Mouse (Mus musculus) heart, embryonic 14.5 days (tissue): ENCODE results near the gene Auts2. TPM values are rescaled to one million over a fixed set of nuclear protein-coding genes. Genes with fewer than 3 reads are reported as not detected.

Experiments used
- ATAC-seq: fragments of 200-750 bp; cut with Nextera tagmentation; 2 replicates; pipeline ENCODE4 v1.8.0; 2017; ENCODE audit warnings: low read depth, moderate TSS enrichment; ENCODE audit not compliant: insufficient number of reproducible peaks, insufficient read depth, low FRiP score
- H3K27ac ChIP-seq, 2 experiments: fragments of 200-500 bp in 1 of 2; fragments of 300-500 bp in 1 of 2; sonication (generic) in 1 of 2; replicated peaks in 1 of 2; 2 replicates each; pipeline ENCODE4 v1.5.1; 2012 to 2014; ENCODE audit warnings: low read depth in 2 of 2, low read length in 2 of 2, control low read depth in 1 of 2, mild to moderate bottlenecking in 1 of 2, mixed read lengths in 1 of 2; ENCODE audit not compliant: control insufficient read depth in 1 of 2, insufficient read depth in 1 of 2
- H3K27me3 ChIP-seq: fragments of 300-500 bp; sonication (generic); 2 replicates; pipeline ENCODE4 v1.6.1; 2014; ENCODE audit warnings: mild to moderate bottlenecking, low read length, control low read depth; ENCODE audit not compliant: control insufficient read depth, insufficient read depth
- H3K36me3 ChIP-seq: fragments of 300-500 bp; sonication (generic); 2 replicates; pipeline ENCODE4 v1.6.1; 2014; ENCODE audit warnings: mild to moderate bottlenecking, control low read depth, low read length, mixed read lengths; ENCODE audit not compliant: control insufficient read depth, insufficient read depth
- H3K4me1 ChIP-seq, 2 experiments: fragments of 200-500 bp in 1 of 2; fragments of 300-500 bp in 1 of 2; sonication (generic) in 1 of 2; 2 replicates each; pipeline ENCODE4 v1.6.1; 2012 to 2014; ENCODE audit warnings: low read length in 2 of 2, control low read depth in 1 of 2, mixed read lengths in 1 of 2; ENCODE audit not compliant: control insufficient read depth in 2 of 2, insufficient read depth in 2 of 2
- H3K4me2 ChIP-seq: fragments of 300-500 bp; sonication (generic); 2 replicates; pipeline ENCODE4 v1.6.1; 2014; ENCODE audit warnings: mild to moderate bottlenecking, low read length
- H3K4me3 ChIP-seq, 2 experiments: fragments of 200-500 bp in 1 of 2; fragments of 300-500 bp in 1 of 2; sonication (generic) in 1 of 2; 2 replicates each; pipeline ENCODE4 v1.5.1; 2012 to 2014; ENCODE audit warnings: low read length in 2 of 2, mild to moderate bottlenecking in 2 of 2, control low read depth in 1 of 2, low read depth in 1 of 2, moderate library complexity in 1 of 2; ENCODE audit not compliant: control insufficient read depth in 1 of 2, insufficient read depth in 1 of 2
- H3K9ac ChIP-seq: fragments of 300-500 bp; sonication (generic); 2 replicates; pipeline ENCODE4 v1.6.1; 2014; ENCODE audit warnings: mild to moderate bottlenecking, low read length
- H3K9me3 ChIP-seq: fragments of 300-500 bp; sonication (generic); 2 replicates; pipeline ENCODE4 v1.6.1; 2016; ENCODE audit warnings: low read length, control low read depth; ENCODE audit not compliant: control insufficient read depth
- WGBS: fragments of 180-500 bp; shearing (Covaris S2); extraction: QIAGEN DNeasy Blood & Tissue Kit; methylation state at CpG from one replicate; pipeline ENCODE4 v1.1.7; 2014; 5-methylcytosine and 5-hydroxymethylcytosine counted together
- polyA plus RNA-seq: library from polyadenylated mRNA; unstranded; fragments of >200 nt; fragmentation: Nextera tagmentation; extraction: Ambion mirVana; gene quantifications from 2 replicates; pipeline ENCODE4 v1.2.1, GENCODE M21; 2014

Auts2 gene
- polyA plus RNA-seq, 1 experiment from 2014 or later, result 18.0 TPM

- ATAC-seq, result no peak
- H3K9me3 ChIP-seq, result no peaks in the 10 kb centered on the region
- WGBS, result 15% methylated on average over 10 of the region's 10 CpGs
- H3K4me3 ChIP-seq, result no peak overlapping the region
- H3K27me3 ChIP-seq, result peaks cover 10% of the 10 kb centered on the region; the same call in 1 of the 2 replicates
- H3K27ac ChIP-seq, result no peak overlapping the region
- no peak overlapping the region for H3K9ac ChIP-seq
- H3K4me2 ChIP-seq, result no peak overlapping the region
- H3K4me1 ChIP-seq, result peaks cover 6 to 8% of the 10 kb centered on the region in 2 experiments; a peak in 2 of 4 replicates
- no peaks in the 10 kb centered on the region for H3K36me3 ChIP-seq
These were observed 946.6 kb downstream of the Auts2 start for GRCm38 (mm10) chr5:131596591-131596990.

- no peak overlapping the region for H3K4me3 ChIP-seq
- no peaks in the 10 kb centered on the region for H3K36me3 ChIP-seq
- no peak overlapping the region for H3K9ac ChIP-seq
- no peak overlapping the region for H3K27ac ChIP-seq
- no peak overlapping the region for H3K4me2 ChIP-seq
- no peak for ATAC-seq
- 35% methylated on average over 8 of the region's 8 CpGs for WGBS
- no peaks in the 10 kb centered on the region for H3K9me3 ChIP-seq
- H3K27me3 ChIP-seq, result peaks cover 10% of the 10 kb centered on the region; the same call in 1 of the 2 replicates
- H3K4me1 ChIP-seq, result peaks cover 6 to 8% of the 10 kb centered on the region in 2 experiments; a peak in 2 of 4 replicates
These were observed 947.4 kb downstream of the Auts2 start for GRCm38 (mm10) chr5:131595730-131596129.

GRCm38 (mm10) chr5:131594597-131594996, 948.5 kb downstream of the Auts2 start:
- Histone ChIP-seq H3K36me3 (no peaks in the 10 kb centered on the region), H3K27me3 (peaks cover 10% of the 10 kb centered on the region; the same call in 1 of the 2 replicates), H3K4me1 (no peaks in the 10 kb centered on the region; a peak in 1 of 4 replicates), H3K4me2 (no peak overlapping the region), H3K4me3 (no peak overlapping the region), H3K9ac (no peak overlapping the region), H3K27ac (no peak overlapping the region), H3K9me3 (no peaks in the 10 kb centered on the region)
- 79% methylated on average over 3 of the region's 3 CpGs for WGBS
- ATAC-seq, result no peak

- Histone ChIP-seq H3K4me2 (no peak overlapping the region), H3K27ac (no peak overlapping the region), H3K27me3 (peaks cover 10% of the 10 kb centered on the region; the same call in 1 of the 2 replicates), H3K9me3 (no peaks in the 10 kb centered on the region), H3K4me1 (no peaks in the 10 kb centered on the region; a peak in 1 of 4 replicates), H3K36me3 (no peaks in the 10 kb centered on the region), H3K9ac (no peak overlapping the region), H3K4me3 (no peak overlapping the region)
- ATAC-seq, result no peak
- WGBS, result 80% methylated on average over 10 of the region's 10 CpGs
These were observed 949.9 kb downstream of the Auts2 start for GRCm38 (mm10) chr5:131593261-131593660.

GRCm38 (mm10) chr5:131589948-131590467, 953.1 kb downstream of the Auts2 start:
- Histone ChIP-seq H3K36me3 (no peaks in the 10 kb centered on the region), H3K9me3 (no peaks in the 10 kb centered on the region), H3K27me3 (0 out of 2 replicates have a peak, but pooled peaks cover 8% of the 10 kb centered on the region), H3K4me1 (peaks cover 4 to 5% of the 10 kb centered on the region in 2 experiments; a peak in 2 of 4 replicates), H3K9ac (no peak overlapping the region), H3K27ac (no peak overlapping the region), H3K4me3 (no peak overlapping the region), H3K4me2 (no peak overlapping the region)
- ATAC-seq, result no peak
- WGBS, result 77% methylated on average over 6 of the region's 6 CpGs

- no peak overlapping the region for H3K9ac ChIP-seq
- 0 out of 2 replicates have a peak, but pooled peaks cover 11% of the 10 kb centered on the region for H3K27me3 ChIP-seq
- H3K27ac ChIP-seq, result no peak overlapping the region
- no peak overlapping the region for H3K4me3 ChIP-seq
- H3K36me3 ChIP-seq, result no peaks in the 10 kb centered on the region
- WGBS, result 85% methylated on average over 5 of the region's 5 CpGs
- H3K9me3 ChIP-seq, result no peaks in the 10 kb centered on the region
- no peak overlapping the region for H3K4me2 ChIP-seq
- peaks cover 11 to 14% of the 10 kb centered on the region in 2 experiments; a peak in 3 of 4 replicates for H3K4me1 ChIP-seq
- ATAC-seq, result no peak
These were observed 956.8 kb downstream of the Auts2 start for GRCm38 (mm10) chr5:131586332-131586700.

GRCm38 (mm10) chr5:131585684-131586331, 957.3 kb downstream of the Auts2 start:
- Histone ChIP-seq H3K36me3 (no peaks in the 10 kb centered on the region), H3K4me1 (peaks cover 11 to 14% of the 10 kb centered on the region in 2 experiments; a peak in 3 of 4 replicates), H3K27me3 (0 out of 2 replicates have a peak, but pooled peaks cover 11% of the 10 kb centered on the region), H3K4me3 (no peak overlapping the region; a peak in 1 of 4 replicates), H3K9me3 (no peaks in the 10 kb centered on the region), H3K9ac (no peak overlapping the region), H3K4me2 (peak overlapping the region; percentile 24), H3K27ac (no peak overlapping the region)
- no peak for ATAC-seq
- 44% methylated on average over 26 of the region's 26 CpGs for WGBS
